Mouse (Mus musculus): ENCODE results near the gene Zswim5. TPM values are rescaled to one million over a fixed set of nuclear protein-coding genes. Genes with fewer than 3 reads are reported as not detected.
"Not testable (repeated sequence)": the region's sequence is repeated elsewhere in the genome, so short reads cannot be mapped to it uniquely, and the experiment has no call there.

Gene Zswim5
- polyA plus RNA-seq (2015; fragmentation: Nextera tagmentation; extraction: Ambion mirVana), result 12.8 TPM in 2 replicates

- H3K9ac ChIP-seq, result peak within 1 kb of the TSS; percentile 96
- peak within 1 kb of the TSS; percentile 75 for H3K4me2 ChIP-seq
- H3K27me3 ChIP-seq, result no peaks in the 10 kb centered on the region
- H3K4me1 ChIP-seq, result peaks cover 8% of the 10 kb centered on the region; the same call in 1 of the 2 replicates
- H3K36me3 ChIP-seq (ENCODE audit: poor library complexity, severe bottlenecking), result no peaks in the 10 kb centered on the region
- peak within 1 kb of the TSS; percentile 99 for H3K27ac ChIP-seq
- peak within 1 kb of the TSS; percentile 95 for H3K4me3 ChIP-seq
- WGBS, result under 1% methylated on average over 93 of the region's 104 CpGs
- no peaks in the 10 kb centered on the region for H3K9me3 ChIP-seq (replicated peaks)
- ATAC-seq, result peak; percentile 94
Measured at GRCm38 (mm10) chr4:116876995-116877728, at the start of gene Zswim5. TSS of gene Zswim5 (plus strand) at chr4:116877376.

- ATAC-seq, result peak; percentile 60
- H3K4me3 ChIP-seq, result no peak overlapping the region
- no peak overlapping the region for H3K4me2 ChIP-seq
- no peaks in the 10 kb centered on the region for H3K9me3 ChIP-seq (replicated peaks)
- 1% methylated on average over 4 of the region's 4 CpGs for WGBS
- H3K27ac ChIP-seq, result no peak overlapping the region
- no peaks in the 10 kb centered on the region for H3K36me3 ChIP-seq (ENCODE audit: poor library complexity, severe bottlenecking)
- 0 out of 2 replicates have a peak, but pooled peaks cover 4% of the 10 kb centered on the region for H3K27me3 ChIP-seq
- H3K9ac ChIP-seq, result no peak overlapping the region
- peaks cover 33% of the 10 kb centered on the region for H3K4me1 ChIP-seq
Measured at GRCm38 (mm10) chr4:116827819-116828218, 49.4 kb upstream of the Zswim5 start.

GRCm38 (mm10) chr4:116829364-116830069 lies 47.7 kb upstream of the Zswim5 start:
- peak overlapping the region; percentile 72 for H3K27ac ChIP-seq
- H3K9me3 ChIP-seq (replicated peaks), result no peaks in the 10 kb centered on the region
- H3K4me3 ChIP-seq, result no peak overlapping the region
- 26% methylated on average over 6 of the region's 6 CpGs for WGBS
- peaks cover 28% of the 10 kb centered on the region for H3K4me1 ChIP-seq
- H3K27me3 ChIP-seq, result no peaks in the 10 kb centered on the region
- H3K4me2 ChIP-seq, result no peak overlapping the region
- H3K9ac ChIP-seq, result no peak overlapping the region
- peak; percentile 67 for ATAC-seq
- H3K36me3 ChIP-seq (ENCODE audit: poor library complexity, severe bottlenecking), result no peaks in the 10 kb centered on the region

GRCm38 (mm10) chr4:116830070-116830368 lies 47.2 kb upstream of the Zswim5 start:
- no peaks in the 10 kb centered on the region for H3K9me3 ChIP-seq (replicated peaks)
- 5% methylated on average over 6 of the region's 6 CpGs for WGBS
- no peak overlapping the region for H3K4me2 ChIP-seq
- H3K36me3 ChIP-seq (ENCODE audit: poor library complexity, severe bottlenecking), result no peaks in the 10 kb centered on the region
- no peak overlapping the region for H3K9ac ChIP-seq
- ATAC-seq, result peak; percentile 70
- H3K4me3 ChIP-seq, result no peak overlapping the region
- H3K4me1 ChIP-seq, result peaks cover 24% of the 10 kb centered on the region
- H3K27me3 ChIP-seq, result no peaks in the 10 kb centered on the region
- peak overlapping the region; percentile 72 for H3K27ac ChIP-seq

- ATAC-seq, result no peak
- no peaks in the 10 kb centered on the region for H3K9me3 ChIP-seq (replicated peaks)
- H3K9ac ChIP-seq, result no peak overlapping the region
- H3K4me3 ChIP-seq, result no peak overlapping the region
- no peaks in the 10 kb centered on the region for H3K36me3 ChIP-seq (ENCODE audit: poor library complexity, severe bottlenecking)
- WGBS, result 24% methylated on average over 2 of the region's 2 CpGs
- H3K27ac ChIP-seq, result no peak overlapping the region
- no peaks in the 10 kb centered on the region for H3K4me1 ChIP-seq
- H3K4me2 ChIP-seq, result no peak overlapping the region
- no peaks in the 10 kb centered on the region for H3K27me3 ChIP-seq
Measured at GRCm38 (mm10) chr4:116838999-116839398, 38.2 kb upstream of the Zswim5 start.

- H3K4me1 ChIP-seq; H3K9me3 ChIP-seq (replicated peaks); H3K9ac ChIP-seq; H3K4me3 ChIP-seq; ATAC-seq; H3K27ac ChIP-seq; H3K27me3 ChIP-seq; H3K36me3 ChIP-seq (ENCODE audit: poor library complexity, severe bottlenecking): not testable (repeated sequence)
- peak overlapping the region; percentile 25; the same call in 1 of the 2 replicates for H3K4me2 ChIP-seq
- WGBS, result 59% methylated on average over 26 of the region's 29 CpGs
Measured at GRCm38 (mm10) chr4:116840096-116840495, 37.1 kb upstream of the Zswim5 start.

- ATAC-seq, result no peak
- WGBS, result 85% methylated on average over 6 of the region's 6 CpGs
Measured at GRCm38 (mm10) chr4:116840841-116841240, 36.3 kb upstream of the Zswim5 start.

GRCm38 (mm10) chr4:116844324-116844723 lies 32.9 kb upstream of the Zswim5 start:
- H3K27ac ChIP-seq, result no peak overlapping the region
- 96% methylated on average over 3 of the region's 3 CpGs for WGBS
- no peaks in the 10 kb centered on the region for H3K9me3 ChIP-seq (replicated peaks)
- H3K4me3 ChIP-seq, result no peak overlapping the region
- no peak for ATAC-seq
- H3K9ac ChIP-seq, result no peak overlapping the region
- H3K27me3 ChIP-seq, result no peaks in the 10 kb centered on the region
- H3K36me3 ChIP-seq (ENCODE audit: poor library complexity, severe bottlenecking), result no peaks in the 10 kb centered on the region
- no peak overlapping the region for H3K4me2 ChIP-seq
- H3K4me1 ChIP-seq, result no peaks in the 10 kb centered on the region

More at GRCm38 (mm10) chr4:116840841-116841240, 36.3 kb upstream of the Zswim5 start:
- no peak overlapping the region for H3K9ac ChIP-seq
- H3K27me3 ChIP-seq, result no peaks in the 10 kb centered on the region
- H3K4me1 ChIP-seq, result no peaks in the 10 kb centered on the region
- H3K9me3 ChIP-seq (replicated peaks), result no peaks in the 10 kb centered on the region
- no peak overlapping the region for H3K4me3 ChIP-seq
- no peak overlapping the region for H3K4me2 ChIP-seq
- no peak overlapping the region for H3K27ac ChIP-seq
- H3K36me3 ChIP-seq (ENCODE audit: poor library complexity, severe bottlenecking), result no peaks in the 10 kb centered on the region

- no peak for ATAC-seq
- Histone ChIP-seq H3K27ac (no peak overlapping the region), H3K4me3 (no peak overlapping the region), H3K4me1 (peaks cover 15% of the 10 kb centered on the region), H3K36me3 (ENCODE audit: poor library complexity, severe bottlenecking) (no peaks in the 10 kb centered on the region), H3K4me2 (no peak overlapping the region), H3K9ac (no peak overlapping the region), H3K27me3 (no peaks in the 10 kb centered on the region), H3K9me3 (replicated peaks) (no peaks in the 10 kb centered on the region)
- WGBS, result 55% methylated on average over 3 of the region's 3 CpGs
Measured at GRCm38 (mm10) chr4:116849901-116850300, 27.3 kb upstream of the Zswim5 start.

GRCm38 (mm10) chr4:116854286-116854685 lies 22.9 kb upstream of the Zswim5 start:
- Histone ChIP-seq H3K9ac (no peak overlapping the region), H3K4me2 (no peak overlapping the region), H3K9me3 (replicated peaks) (no peaks in the 10 kb centered on the region), H3K27me3 (no peaks in the 10 kb centered on the region), H3K36me3 (ENCODE audit: poor library complexity, severe bottlenecking) (no peaks in the 10 kb centered on the region), H3K27ac (no peak overlapping the region; the same call in 1 of the 2 replicates), H3K4me1 (peaks cover 15% of the 10 kb centered on the region), H3K4me3 (no peak overlapping the region)
- ATAC-seq, result no peak; the same call in 1 of the 2 replicates
- WGBS, result 20% methylated on average over 2 of the region's 2 CpGs

GRCm38 (mm10) chr4:116857203-116857602 lies 20.0 kb upstream of the Zswim5 start:
- Histone ChIP-seq H3K9ac (no peak overlapping the region), H3K9me3 (replicated peaks) (no peaks in the 10 kb centered on the region), H3K4me3 (no peak overlapping the region), H3K27ac (no peak overlapping the region), H3K4me2 (no peak overlapping the region), H3K4me1 (peaks cover 11% of the 10 kb centered on the region), H3K27me3 (no peaks in the 10 kb centered on the region), H3K36me3 (ENCODE audit: poor library complexity, severe bottlenecking) (no peaks in the 10 kb centered on the region)
- peak; percentile 68; the same call in 1 of the 2 replicates for ATAC-seq
- 40% methylated on average over 10 of the region's 10 CpGs for WGBS

GRCm38 (mm10) chr4:116859711-116860110 lies 17.5 kb upstream of the Zswim5 start:
- H3K4me3 ChIP-seq, result no peak overlapping the region
- H3K9me3 ChIP-seq (replicated peaks), result no peaks in the 10 kb centered on the region
- ATAC-seq, result no peak
- no peak overlapping the region for H3K27ac ChIP-seq
- H3K27me3 ChIP-seq, result no peaks in the 10 kb centered on the region
- no peak overlapping the region for H3K9ac ChIP-seq
- H3K36me3 ChIP-seq (ENCODE audit: poor library complexity, severe bottlenecking), result no peaks in the 10 kb centered on the region
- H3K4me1 ChIP-seq, result peaks cover under 1% of the 10 kb centered on the region; the same call in 1 of the 2 replicates
- H3K4me2 ChIP-seq, result no peak overlapping the region
- WGBS, result 84% methylated on average over 5 of the region's 5 CpGs
